Mouse (Mus musculus): ENCODE data around the gene Fgd6.

GRCm38 (mm10) chr10:94093534-94093933 is 57.7 kb downstream of the Fgd6 start:
- no peak for TF ChIP-seq POLR2A (IDR thresholded peaks at IDR 0.05; ENCODE audit: low read depth, low read length)
- TF ChIP-seq CTCF (IDR thresholded peaks at IDR 0.05; ENCODE audit: borderline replicate concordance, insufficient read depth, low read length) = no peak

Measured in embryonic fibroblast, embryonic 13.5 days (primary cell).